Mouse (Mus musculus) embryo, embryonic 9.5 days (tissue): ENCODE measurements around the gene C130026I21Rik.
"Not testable (repeated sequence)": the region's sequence is repeated elsewhere in the genome, so short reads cannot be mapped to it uniquely, and the experiment has no call there.

ENCODE experiments used
- DNase-seq: peaks from one replicate; pipeline ENCODE4 v3.0.0-alpha.2; 2017; ENCODE audit errors: extremely low spot score

Gene C130026I21Rik

GRCm38 (mm10) chr1:85121841-85122240 lies 148.5 kb downstream of the C130026I21Rik start:
- not testable (repeated sequence) for DNase-seq

GRCm38 (mm10) chr1:85118341-85118740 lies 152.0 kb downstream of the C130026I21Rik start:
- DNase-seq = not testable (repeated sequence)

DNA sequence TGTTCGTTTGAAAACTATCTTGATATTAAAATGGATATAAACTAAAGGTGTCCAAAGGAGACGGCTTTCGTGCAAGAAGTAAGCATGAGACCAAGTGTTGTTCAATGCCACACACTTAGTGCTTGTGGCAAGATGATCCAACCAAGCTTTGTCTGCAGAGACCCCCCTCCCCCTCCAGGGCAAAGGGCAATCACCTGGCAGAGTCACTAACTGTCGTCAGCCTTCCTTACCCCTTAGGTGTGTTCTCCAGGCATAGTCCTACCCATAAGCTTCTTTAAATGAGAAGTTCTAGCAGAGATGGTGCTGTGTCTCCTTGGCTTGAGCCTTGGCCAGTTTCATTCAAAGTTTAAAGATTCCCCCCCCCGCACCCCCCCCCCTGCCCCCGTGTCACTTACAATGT lies 152.8 kb downstream of the C130026I21Rik start:
- DNase-seq = not testable (repeated sequence)

- DNase-seq = not testable (repeated sequence)
These were observed 155.5 kb downstream of the C130026I21Rik start for GRCm38 (mm10) chr1:85114666-85115402.

DNA sequence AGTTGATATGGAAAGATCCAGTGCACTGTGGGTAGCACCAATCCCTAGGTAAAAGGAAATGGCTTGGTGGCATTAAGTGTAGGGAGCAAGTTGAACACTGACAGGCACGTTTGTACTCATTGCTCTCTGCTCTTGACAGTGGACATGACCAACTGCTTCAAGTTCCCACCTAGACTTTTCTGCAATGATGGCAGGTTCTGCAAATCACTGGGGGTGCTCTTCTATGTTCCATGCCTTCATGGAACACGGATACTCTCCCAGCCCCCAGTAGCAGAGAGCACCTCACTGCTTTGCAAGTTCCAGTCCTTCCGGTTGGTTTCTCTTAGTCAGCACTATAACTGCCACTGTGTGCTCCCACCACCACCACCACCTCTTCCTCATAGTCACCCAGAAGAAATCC lies 156.3 kb downstream of the C130026I21Rik start:
- not testable (repeated sequence) for DNase-seq

GRCm38 (mm10) chr1:85112889-85113288 lies 157.5 kb downstream of the C130026I21Rik start:
- DNase-seq = not testable (repeated sequence)

GRCm38 (mm10) chr1:85112266-85112665 lies 158.1 kb downstream of the C130026I21Rik start:
- not testable (repeated sequence) for DNase-seq

DNA sequence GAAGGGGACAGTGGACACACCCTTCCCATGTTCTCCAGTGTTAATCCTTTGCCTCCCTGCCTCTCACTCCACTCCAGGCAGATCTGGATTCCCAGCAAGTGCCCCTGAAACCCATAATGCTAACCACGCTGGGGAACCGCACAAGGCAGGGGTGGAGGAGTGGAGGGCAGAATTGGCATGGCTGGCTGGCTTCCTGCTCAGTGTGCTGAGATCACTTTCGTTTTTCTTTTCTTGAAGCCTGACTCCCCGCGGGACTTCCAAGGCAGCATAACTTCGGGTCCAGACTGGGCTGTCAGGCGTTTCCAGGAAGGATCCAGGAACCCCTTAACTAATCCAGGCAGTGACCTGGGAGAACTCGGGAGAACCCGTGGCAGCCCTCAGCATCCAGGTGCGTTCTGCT lies 158.8 kb downstream of the C130026I21Rik start:
- not testable (repeated sequence) for DNase-seq

DNA sequence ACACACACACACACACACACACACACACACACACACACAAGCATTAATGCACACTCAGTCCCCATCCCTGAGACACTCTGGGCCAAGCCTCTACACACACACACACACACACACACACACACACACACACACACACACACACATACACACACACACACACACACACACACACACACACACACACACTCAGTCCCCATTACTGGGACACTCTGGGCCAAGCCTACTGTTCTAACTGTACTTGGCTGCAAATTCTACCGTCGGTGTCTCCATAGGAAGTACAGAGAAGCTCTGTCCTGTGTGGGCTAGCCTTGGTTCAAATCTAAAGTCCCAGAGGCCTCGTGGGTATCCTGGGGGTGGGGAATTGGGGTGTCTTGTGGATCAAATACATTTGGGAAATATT lies 159.5 kb downstream of the C130026I21Rik start:
- DNase-seq = not testable (repeated sequence)

DNA sequence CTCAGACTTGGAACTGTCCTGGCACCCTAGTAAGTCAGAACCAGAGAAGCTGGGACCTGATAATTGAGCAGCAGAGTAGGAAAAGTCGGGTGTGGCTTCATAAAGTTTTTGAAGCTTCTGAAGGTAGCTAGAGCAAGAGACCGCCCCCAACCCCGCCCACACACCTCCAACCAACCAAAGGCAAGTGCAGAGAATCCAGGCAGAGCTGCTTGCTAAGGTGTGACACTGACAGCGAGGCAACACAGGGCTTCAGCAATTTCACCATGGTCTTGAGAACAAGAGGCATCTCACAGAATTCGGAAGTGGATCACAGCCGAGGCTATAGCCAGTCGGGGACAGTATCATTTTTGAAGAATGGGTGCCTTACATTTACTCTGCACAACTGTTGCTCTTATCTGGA lies 160.6 kb downstream of the C130026I21Rik start, which contains the start of gene A530032D15Rik:
TSS of gene A530032D15Rik (minus strand) at position 101 of the 400 bp plus-strand sequence.
- not testable (repeated sequence) for DNase-seq

GRCm38 (mm10) chr1:85106013-85106412 lies 164.4 kb downstream of the C130026I21Rik start:
- DNase-seq = not testable (repeated sequence)

DNA sequence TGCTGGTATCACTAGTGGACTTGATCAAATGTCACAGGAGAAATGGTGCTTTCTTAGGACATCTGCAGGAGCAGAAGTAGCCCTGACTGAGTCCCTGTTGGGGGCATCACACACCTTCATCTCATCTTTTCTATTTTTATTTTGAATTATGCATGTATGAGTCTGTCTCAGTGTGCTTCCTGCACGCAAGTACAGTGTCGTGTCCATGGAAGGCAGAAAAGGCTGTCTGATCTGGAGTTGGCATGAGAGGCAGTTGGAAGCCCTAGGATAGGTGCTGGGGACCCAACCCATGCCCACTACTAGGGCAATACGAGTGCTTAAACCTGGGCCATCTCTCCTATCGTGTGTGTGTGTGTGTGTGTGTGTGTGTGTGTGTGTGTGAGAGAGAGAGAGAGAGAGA lies 165.0 kb downstream of the C130026I21Rik start:
- DNase-seq = not testable (repeated sequence)

DNA sequence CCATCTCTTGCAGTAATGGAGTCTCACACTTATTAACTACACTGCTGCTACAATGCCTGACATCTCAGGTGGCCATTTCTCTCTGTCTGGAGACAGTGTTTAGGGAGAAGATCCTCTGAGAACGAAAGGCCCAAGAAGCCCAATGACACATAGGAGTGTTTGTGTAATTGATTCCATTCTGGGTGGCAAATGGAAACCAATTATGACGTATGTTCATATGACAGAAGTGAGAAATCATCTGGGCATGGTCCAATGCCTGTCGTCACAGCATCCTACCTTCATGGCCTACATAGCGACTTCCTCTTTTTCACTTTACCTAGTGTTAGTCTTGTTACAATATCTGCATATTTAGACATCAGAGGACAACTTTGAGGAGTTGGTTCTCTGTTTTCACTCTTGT lies 168.6 kb downstream of the C130026I21Rik start:
- DNase-seq = not testable (repeated sequence)

DNA sequence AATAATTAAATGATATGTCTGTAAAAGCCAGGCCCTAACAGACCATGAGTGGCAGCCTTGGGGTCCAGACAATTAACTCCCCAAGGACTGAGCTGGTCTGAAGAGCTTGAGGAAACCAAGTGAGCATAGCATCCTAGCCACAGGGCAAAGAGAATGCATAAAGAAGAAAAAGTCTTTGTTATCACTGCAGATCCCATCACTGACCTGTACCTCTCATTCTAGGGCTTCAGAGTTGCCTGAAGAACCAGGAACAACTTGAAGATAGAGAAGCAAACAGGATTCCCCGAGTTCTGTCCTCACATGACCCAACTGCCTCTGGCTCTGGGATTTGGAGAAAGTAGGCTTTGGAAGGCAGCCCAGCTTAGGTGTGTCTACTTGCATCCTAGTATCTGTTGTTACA lies 170.5 kb downstream of the C130026I21Rik start, which contains the start of gene Gm10553:
TSS of gene Gm10553 (plus strand) at position 301 of the 400 bp plus-strand sequence.
- DNase-seq = not testable (repeated sequence)

DNA sequence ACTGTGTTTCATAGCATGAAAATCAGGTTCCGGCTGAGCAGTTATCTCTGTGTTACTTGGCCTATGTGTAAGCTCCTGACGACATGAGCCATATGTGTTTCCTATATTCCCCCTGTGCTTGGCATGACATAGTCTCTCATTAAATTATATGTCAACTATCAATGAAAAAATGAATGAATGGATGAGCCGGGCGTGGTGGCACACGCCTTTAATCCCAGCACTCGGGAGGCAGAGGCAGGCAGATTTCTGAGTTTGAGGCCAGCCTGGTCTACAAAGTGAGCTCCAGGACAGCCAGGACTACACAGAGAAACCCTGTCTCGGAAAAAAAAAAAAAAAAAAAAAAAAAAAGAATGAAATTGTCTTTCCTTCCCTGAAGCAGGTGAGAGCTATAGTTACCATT lies 171.3 kb downstream of the C130026I21Rik start:
- DNase-seq = not testable (repeated sequence)

- not testable (repeated sequence) for DNase-seq
These were observed 177.3 kb downstream of the C130026I21Rik start for GRCm38 (mm10) chr1:85093011-85093572.

DNA sequence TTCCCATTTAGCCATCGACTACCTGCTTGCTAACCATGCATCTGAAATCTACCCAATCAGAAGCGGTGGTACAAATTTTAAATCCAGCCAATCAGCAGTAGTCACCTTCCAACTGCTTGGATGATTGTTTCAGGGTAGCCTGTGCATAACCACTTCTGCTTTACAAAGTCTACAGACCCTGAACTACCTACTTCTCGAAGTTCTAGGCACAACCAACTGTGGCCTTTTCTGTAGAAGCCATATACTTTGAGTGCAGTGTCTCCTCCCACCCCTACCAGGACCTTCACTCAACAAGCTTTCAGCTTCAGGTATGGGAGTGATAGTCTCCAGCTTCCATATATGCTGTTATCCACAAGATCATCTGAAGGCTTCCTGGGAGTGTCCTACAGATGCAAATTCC lies 178.2 kb downstream of the C130026I21Rik start:
- DNase-seq = not testable (repeated sequence)

- not testable (repeated sequence) for DNase-seq
These were observed 184.2 kb downstream of the C130026I21Rik start for GRCm38 (mm10) chr1:85086211-85086610.

- not testable (repeated sequence) for DNase-seq
These were observed 185.6 kb downstream of the C130026I21Rik start for GRCm38 (mm10) chr1:85084803-85085202.

DNA sequence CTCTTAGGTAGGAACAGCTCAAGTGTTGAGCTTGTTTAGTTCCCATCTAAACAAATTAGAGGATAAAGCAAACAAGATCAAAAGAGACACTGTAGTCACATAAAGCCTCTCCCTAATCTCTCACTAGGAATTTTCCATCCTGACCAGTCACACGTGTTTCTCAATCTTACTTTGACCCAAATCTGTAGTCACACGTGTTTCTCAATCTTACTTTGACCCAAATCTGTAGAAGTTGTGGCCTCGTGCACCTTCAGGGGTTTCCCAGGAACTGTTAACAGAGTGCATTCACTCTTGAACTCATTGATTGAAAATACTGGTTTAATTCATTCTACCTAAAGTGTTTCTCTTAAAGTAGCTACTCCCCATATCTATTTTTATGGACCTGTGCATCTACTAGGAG lies 197.3 kb downstream of the C130026I21Rik start:
- not testable (repeated sequence) for DNase-seq

DNA sequence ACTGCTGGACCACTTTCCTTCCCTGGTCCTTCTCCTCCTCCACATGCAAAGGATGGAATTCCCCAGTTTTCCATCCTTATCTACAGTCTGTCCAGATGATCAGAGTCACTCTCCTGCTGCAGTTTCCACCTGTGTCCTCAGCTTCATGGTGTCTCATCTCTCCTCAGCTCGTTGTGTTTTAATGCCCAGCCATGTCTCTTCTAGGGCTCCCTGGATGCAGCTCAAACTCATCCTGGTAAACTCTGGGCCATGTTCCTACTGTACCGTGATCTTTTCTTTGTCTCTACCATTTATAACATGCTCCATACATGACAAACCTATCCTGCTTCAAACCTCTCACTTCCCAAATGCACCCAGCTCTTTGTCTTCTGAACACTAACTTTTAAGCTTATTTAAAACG lies 198.7 kb downstream of the C130026I21Rik start:
- not testable (repeated sequence) for DNase-seq

- DNase-seq = not testable (repeated sequence)
These were observed 234.6 kb downstream of the C130026I21Rik start for GRCm38 (mm10) chr1:85035801-85036200.

DNA sequence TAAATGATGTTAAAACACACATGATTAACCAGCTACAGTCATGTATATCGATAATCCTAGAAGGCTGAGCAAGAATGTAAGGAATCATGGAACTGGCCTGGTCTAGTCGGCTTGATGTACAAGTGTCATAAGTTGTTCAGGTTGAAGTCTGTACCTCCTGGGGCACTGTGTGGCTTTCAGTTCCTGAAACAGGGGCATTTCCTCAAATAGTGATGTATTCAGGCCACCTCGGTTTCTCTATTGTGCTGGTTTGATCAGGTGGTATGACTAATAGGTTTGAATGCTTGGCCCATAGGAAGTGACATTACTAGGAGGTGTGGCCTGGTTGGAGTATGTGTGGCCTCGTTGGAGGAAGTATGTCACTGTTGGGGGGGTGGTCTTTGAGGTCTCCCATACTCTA lies 236.0 kb downstream of the C130026I21Rik start:
- DNase-seq = not testable (repeated sequence)
